Mouse (Mus musculus) MEL (cell line): ENCODE results near the gene Oscp1. TPM values are rescaled to one million over a fixed set of nuclear protein-coding genes. Genes with fewer than 3 reads are reported as not detected.

Source experiments
- DNase-seq: peaks from one replicate; pipeline ENCODE4 v3.0.0; 2011; ENCODE audit warnings: low read depth, low spot score
- H3K27ac ChIP-seq: 2 replicates; pipeline ENCODE4 v1.5.1; 2012; ENCODE audit warnings: low read depth, mild to moderate bottlenecking, control low read depth, low read length, moderate library complexity; ENCODE audit not compliant: control insufficient read depth
- H3K27me3 ChIP-seq, 2 experiments: fragments of 150-350 bp in 1 of 2; sonication (generic) in 1 of 2; 2 replicates each; pipeline ENCODE4 v1.6.1; 2012; ENCODE audit warnings: low read length in 2 of 2, mild to moderate bottlenecking in 2 of 2, improper control_type of control experiment in 1 of 2, moderate library complexity in 1 of 2; ENCODE audit not compliant: insufficient read depth in 2 of 2, control insufficient read depth in 1 of 2
- H3K36me3 ChIP-seq, 2 experiments: 2 replicates each; pipeline ENCODE4 v1.6.1; 2012 to 2014; ENCODE audit warnings: low read length in 2 of 2, improper control_type of control experiment in 1 of 2, inconsistent platforms in 1 of 2, mild to moderate bottlenecking in 1 of 2; ENCODE audit not compliant: insufficient read depth in 2 of 2, control insufficient read depth in 1 of 2
- H3K4me1 ChIP-seq, 2 experiments: fragments of 150-350 bp in 1 of 2; sonication (generic) in 1 of 2; 2 replicates each; pipeline ENCODE4 v1.6.1; 2012; ENCODE audit warnings: low read length in 2 of 2, improper control_type of control experiment in 1 of 2, mild to moderate bottlenecking in 1 of 2; ENCODE audit not compliant: insufficient read depth in 2 of 2, control insufficient read depth in 1 of 2
- H3K4me3 ChIP-seq, 2 experiments: fragments of 150-350 bp in 1 of 2; sonication (generic) in 1 of 2; 2 replicates each; pipeline ENCODE4 v1.5.1; 2012; ENCODE audit warnings: low read depth in 2 of 2, low read length in 2 of 2, mild to moderate bottlenecking in 2 of 2, moderate library complexity in 2 of 2, control low read depth in 1 of 2, improper control_type of control experiment in 1 of 2; ENCODE audit not compliant: control insufficient read depth in 1 of 2, insufficient read depth in 1 of 2
- H3K79me2 ChIP-seq: 2 replicates; pipeline ENCODE4 v1.6.1; 2012; ENCODE audit warnings: mild to moderate bottlenecking, low read length, moderate library complexity; ENCODE audit not compliant: control insufficient read depth, poor library complexity, insufficient read depth
- H3K9ac ChIP-seq: 2 replicates; pipeline ENCODE4 v1.6.1; 2012; ENCODE audit warnings: low read depth, mild to moderate bottlenecking, control low read depth, low read length, moderate library complexity; ENCODE audit not compliant: control insufficient read depth, poor library complexity, severe bottlenecking
- H3K9me3 ChIP-seq: fragments of 150-350 bp; sonication (generic); replicated peaks from 2 replicates; pipeline ENCODE4 v1.6.1; 2012; ENCODE audit warnings: mild to moderate bottlenecking, low read length, improper control_type of control experiment, moderate library complexity; ENCODE audit not compliant: insufficient read depth
- BHLHE40 ChIP-seq: IDR thresholded peaks from 2 replicates; pipeline ENCODE4 v1.6.1; 2012; ENCODE audit warnings: low read depth, mild to moderate bottlenecking, inconsistent platforms, low read length, improper control_type of control experiment, borderline replicate concordance
- CHD1 ChIP-seq: IDR thresholded peaks from 2 replicates; pipeline ENCODE4 v1.6.1; 2012; ENCODE audit warnings: low read depth, mild to moderate bottlenecking, inconsistent platforms, low read length, improper control_type of control experiment
- CHD2 ChIP-seq: IDR thresholded peaks from 2 replicates; pipeline ENCODE4 v1.6.1; 2011; ENCODE audit warnings: low read length, improper control_type of control experiment
- CTCF ChIP-seq, 3 experiments: IDR thresholded peaks in 2 of 3; conservative IDR thresholded peaks in 1 of 3; 2 replicates each; pipeline ENCODE4 v1.5.1; 2011 to 2012; ENCODE audit warnings: low read length in 3 of 3, low read depth in 2 of 3, mild to moderate bottlenecking in 2 of 3, improper control_type of control experiment in 1 of 3, inconsistent platforms in 1 of 3, mixed read lengths in 1 of 3, moderate library complexity in 1 of 3; ENCODE audit not compliant: control insufficient read depth in 1 of 3, insufficient read depth in 1 of 3, poor library complexity in 1 of 3, severe bottlenecking in 1 of 3
- ELF1 ChIP-seq: IDR thresholded peaks from 2 replicates; pipeline ENCODE4 v1.6.1; 2014; ENCODE audit warnings: low read depth, mild to moderate bottlenecking, inconsistent platforms, low read length, improper control_type of control experiment, moderate library complexity
- EP300 ChIP-seq, 2 experiments: IDR thresholded peaks; 2 replicates each; pipeline ENCODE4 v1.6.1; 2011; ENCODE audit warnings: improper control_type of control experiment in 2 of 2, low read length in 2 of 2, low read depth in 1 of 2, mild to moderate bottlenecking in 1 of 2
- ETS1 ChIP-seq: IDR thresholded peaks from 2 replicates; pipeline ENCODE4 v1.6.1; 2012; ENCODE audit warnings: low read depth, mild to moderate bottlenecking, inconsistent platforms, low read length, improper control_type of control experiment, moderate library complexity
- GABPA ChIP-seq: IDR thresholded peaks from 2 replicates; pipeline ENCODE4 v1.6.1; 2012; ENCODE audit warnings: low read depth, mild to moderate bottlenecking, inconsistent platforms, low read length, improper control_type of control experiment, moderate library complexity
- GATA1 ChIP-seq: IDR thresholded peaks from 2 replicates; pipeline ENCODE4 v1.6.1; 2011; ENCODE audit warnings: low read depth, low read length, improper control_type of control experiment
- HCFC1 ChIP-seq: IDR thresholded peaks from 2 replicates; pipeline ENCODE4 v1.6.1; 2012; ENCODE audit warnings: low read depth, mild to moderate bottlenecking, inconsistent platforms, low read length, improper control_type of control experiment, moderate library complexity
- JUND ChIP-seq: IDR thresholded peaks from 2 replicates; pipeline ENCODE4 v1.6.1; 2011; ENCODE audit warnings: low read depth, mild to moderate bottlenecking, improper control_type of control experiment, low read length
- KAT2A ChIP-seq: conservative IDR thresholded peaks from 2 replicates; pipeline ENCODE4 v1.6.1; 2012; ENCODE audit warnings: low read depth, low read length, improper control_type of control experiment, inconsistent platforms
- MAFK ChIP-seq: IDR thresholded peaks from 2 replicates; pipeline ENCODE4 v1.6.1; 2011; ENCODE audit warnings: low read depth, mild to moderate bottlenecking, low read length, improper control_type of control experiment, borderline replicate concordance
- MAX ChIP-seq: IDR thresholded peaks from 2 replicates; pipeline ENCODE4 v1.6.1; 2011; ENCODE audit warnings: low read length, improper control_type of control experiment
- MAZ ChIP-seq: IDR thresholded peaks from 2 replicates; pipeline ENCODE4 v1.6.1; 2012; ENCODE audit warnings: low read depth, mild to moderate bottlenecking, inconsistent platforms, low read length, improper control_type of control experiment
- MEF2A ChIP-seq: IDR thresholded peaks from 2 replicates; pipeline ENCODE4 v1.6.1; 2014; ENCODE audit warnings: low read depth, mild to moderate bottlenecking, inconsistent platforms, low read length, improper control_type of control experiment; ENCODE audit not compliant: poor library complexity, insufficient replicate concordance, severe bottlenecking; ENCODE audit errors: extremely low read depth
- MXI1 ChIP-seq: IDR thresholded peaks from 2 replicates; pipeline ENCODE4 v1.6.1; 2011; ENCODE audit warnings: mild to moderate bottlenecking, low read depth, low read length, improper control_type of control experiment
- MYB ChIP-seq: IDR thresholded peaks from 2 replicates; pipeline ENCODE4 v1.6.1; 2011; ENCODE audit warnings: mild to moderate bottlenecking, low read depth, low read length, improper control_type of control experiment
- MYC ChIP-seq: IDR thresholded peaks from 2 replicates; pipeline ENCODE4 v1.6.1; 2011; ENCODE audit warnings: low read depth, mild to moderate bottlenecking, low read length, improper control_type of control experiment, moderate library complexity
- NELFE ChIP-seq: IDR thresholded peaks from 2 replicates; pipeline ENCODE4 v1.6.1; 2011; ENCODE audit warnings: low read depth, low read length, improper control_type of control experiment
- NRF1 ChIP-seq: IDR thresholded peaks from 2 replicates; pipeline ENCODE4 v1.6.1; 2014; ENCODE audit warnings: low read depth, mild to moderate bottlenecking, inconsistent platforms, low read length, improper control_type of control experiment, moderate library complexity; ENCODE audit not compliant: poor library complexity, insufficient read depth, severe bottlenecking
- POLR2A ChIP-seq, 2 experiments: IDR thresholded peaks; 2 replicates each; pipeline ENCODE4 v1.6.1; 2011 to 2012; ENCODE audit warnings: low read length in 2 of 2, mild to moderate bottlenecking in 2 of 2, control low read depth in 1 of 2, improper control_type of control experiment in 1 of 2, low read depth in 1 of 2, moderate library complexity in 1 of 2; ENCODE audit not compliant: control insufficient read depth in 1 of 2, insufficient read depth in 1 of 2, poor library complexity in 1 of 2
- POLR2AphosphoS5 ChIP-seq: IDR thresholded peaks from 2 replicates; pipeline ENCODE4 v1.6.1; 2012; ENCODE audit warnings: low read depth, borderline replicate concordance, mild to moderate bottlenecking, inconsistent platforms, low read length, moderate library complexity, mixed read lengths
- RAD21 ChIP-seq: IDR thresholded peaks from 2 replicates; pipeline ENCODE4 v1.6.1; 2011; ENCODE audit warnings: mild to moderate bottlenecking, low read depth, low read length, improper control_type of control experiment
- RCOR1 ChIP-seq: IDR thresholded peaks from 2 replicates; pipeline ENCODE4 v1.6.1; 2012; ENCODE audit warnings: low read depth, mild to moderate bottlenecking, inconsistent platforms, low read length, improper control_type of control experiment
- SIN3A ChIP-seq: IDR thresholded peaks from 2 replicates; pipeline ENCODE4 v1.6.1; 2012; ENCODE audit warnings: low read length, improper control_type of control experiment, inconsistent platforms
- SMC3 ChIP-seq: IDR thresholded peaks from 2 replicates; pipeline ENCODE4 v1.6.1; 2011; ENCODE audit warnings: low read depth, low read length, improper control_type of control experiment
- TBP ChIP-seq: IDR thresholded peaks from 2 replicates; pipeline ENCODE4 v1.8.0; 2011; ENCODE audit warnings: low read depth, low read length, improper control_type of control experiment
- TCF12 ChIP-seq: IDR thresholded peaks from 2 replicates; pipeline ENCODE4 v1.6.1; 2014; ENCODE audit warnings: low read depth, mild to moderate bottlenecking, inconsistent platforms, low read length, improper control_type of control experiment, moderate library complexity
- UBTF ChIP-seq: IDR thresholded peaks from 2 replicates; pipeline ENCODE4 v1.6.1; 2012; ENCODE audit warnings: low read depth, mild to moderate bottlenecking, inconsistent platforms, low read length, improper control_type of control experiment, moderate library complexity, borderline replicate concordance; ENCODE audit not compliant: insufficient read depth
- USF1 ChIP-seq: IDR thresholded peaks from 2 replicates; pipeline ENCODE4 v1.6.1; 2014; ENCODE audit warnings: low read depth, mild to moderate bottlenecking, inconsistent platforms, low read length, improper control_type of control experiment, moderate library complexity
- USF2 ChIP-seq, 2 experiments: IDR thresholded peaks; 2 replicates each; pipeline ENCODE4 v1.6.1; 2011 to 2012; ENCODE audit warnings: improper control_type of control experiment in 2 of 2, low read length in 2 of 2, borderline replicate concordance in 1 of 2, inconsistent platforms in 1 of 2, low read depth in 1 of 2, mild to moderate bottlenecking in 1 of 2; ENCODE audit not compliant: insufficient read depth in 1 of 2
- ZC3H11A ChIP-seq: IDR thresholded peaks from 2 replicates; pipeline ENCODE4 v1.6.1; 2012; ENCODE audit warnings: low read depth, mild to moderate bottlenecking, inconsistent platforms, low read length, improper control_type of control experiment
- ZKSCAN1 ChIP-seq: IDR thresholded peaks from 2 replicates; pipeline ENCODE4 v1.6.1; 2012; ENCODE audit warnings: low read depth, mild to moderate bottlenecking, inconsistent platforms, low read length, improper control_type of control experiment, moderate library complexity
- ZMIZ1 ChIP-seq: IDR thresholded peaks from 2 replicates; pipeline ENCODE4 v1.6.1; 2012; ENCODE audit warnings: low read depth, mild to moderate bottlenecking, inconsistent platforms, low read length, improper control_type of control experiment, moderate library complexity
- ZNF384 ChIP-seq: IDR thresholded peaks from 2 replicates; pipeline ENCODE4 v1.6.1; 2012; ENCODE audit warnings: low read depth, mild to moderate bottlenecking, inconsistent platforms, low read length, improper control_type of control experiment
- polyA plus RNA-seq, 2 experiments: library from polyadenylated mRNA; stranded (reverse) in 1 of 2; unstranded in 1 of 2; fragments of >175 nt in 1 of 2; fragments of >200 nt in 1 of 2; gene quantifications; 2 replicates each; pipeline versions ENCODE4 v1.2.1 to v1.2.4; 2012; ENCODE audit warnings: low replicate concordance in 2 of 2, low read depth in 1 of 2; ENCODE audit not compliant: insufficient read length in 2 of 2, insufficient read depth in 1 of 2, missing spikeins in 1 of 2
- total RNA-seq: library from RNA; depleted of rRNA; stranded (reverse); fragments of 300-350 nt; gene quantifications from 2 replicates; pipeline ENCODE4 v1.2.3, GENCODE M21; 2012

Oscp1 gene
- total and polyA plus RNA-seq, 3 experiments = 5.7 to 7.6 TPM; not detected in 1

DNA sequence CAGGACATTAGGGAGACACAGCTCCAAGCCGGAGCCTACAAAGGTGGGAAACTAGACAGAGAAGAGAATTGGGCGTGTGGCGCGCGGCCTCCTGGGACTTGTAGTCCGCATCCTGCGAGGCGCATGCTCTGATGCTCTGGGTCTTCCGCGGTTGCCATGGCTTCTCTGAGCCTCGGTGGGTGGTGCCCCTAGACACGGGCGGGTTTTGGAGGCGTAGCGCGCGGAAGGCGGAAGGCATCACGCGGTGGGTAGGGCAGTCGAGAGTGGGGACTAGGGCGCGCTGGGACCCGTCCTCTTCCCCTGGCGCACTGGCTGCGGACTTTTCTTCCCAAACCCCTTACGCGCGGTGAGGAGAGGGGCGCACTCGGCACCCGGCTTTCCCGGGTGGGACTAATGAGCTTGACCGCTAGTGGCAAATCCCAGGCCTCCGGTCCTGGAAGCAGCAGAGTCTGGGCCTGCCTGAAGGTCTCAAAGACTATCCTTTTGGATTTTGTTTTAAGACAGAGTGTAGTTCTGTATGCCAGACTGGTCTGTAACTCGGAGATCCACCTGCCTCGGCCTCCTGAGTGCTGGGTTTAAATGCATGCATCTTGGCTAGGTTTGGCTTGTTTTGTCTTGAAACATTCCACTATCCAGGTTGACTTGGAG is 38.2 kb downstream of the Oscp1 start, which contains the start of gene Lsm10:
TSS of gene Lsm10 (plus strand) at position 160 of the 648 bp plus-strand sequence.
- Histone ChIP-seq H3K4me1 (peaks cover 0 to 23% of the 10 kb centered on the region in 2 experiments; a peak in 3 of 4 replicates), H3K4me3 (peak within 1 kb of the TSS; percentile 74 to 93), H3K79me2 (peaks cover 10% of the 10 kb centered on the region), H3K27me3 (no peaks in the 10 kb centered on the region), H3K9me3 (no peaks in the 10 kb centered on the region), H3K9ac (peak within 1 kb of the TSS; percentile 93), H3K27ac (peak within 1 kb of the TSS; percentile 68), H3K36me3 (peaks cover 0 to 14% of the 10 kb centered on the region in 2 experiments; a peak in 2 of 4 replicates)
- peak; percentile 99 for DNase-seq
- TF ChIP-seq TCF12 (peak; percentile 39; the same call in 1 of the 2 replicates), RAD21 (no peak), USF2 (IDR thresholded peaks at IDR 0.05; ENCODE audit: borderline replicate concordance in 1 of 2, insufficient read depth in 1 of 2, low read depth in 1 of 2, low read length in 2 of 2) (no peak), CHD1 (no peak), UBTF (no peak), RCOR1 (no peak), ZNF384 (no peak), NRF1 (peak; percentile 85), HCFC1 (peak; percentile 95), KAT2A (no peak; the same call in 1 of the 2 replicates), MAFK (no peak), CHD2 (no peak), JUND (no peak), GATA1 (no peak), POLR2A (IDR thresholded peaks at IDR 0.05; ENCODE audit: control insufficient read depth in 1 of 2, insufficient read depth in 1 of 2, low read depth in 1 of 2, low read length in 2 of 2, poor library complexity in 1 of 2) (peak; percentile 69 to 81; a peak in 2 of 4 replicates), ETS1 (no peak), GABPA (no peak), MEF2A (no peak), ELF1 (peak; percentile 94), ZKSCAN1 (no peak), MYC (0 out of 2 replicates have a peak, but pooled peaks have one; percentile 43), SMC3 (no peak), MAX (peak; percentile 66; the same call in 1 of the 2 replicates), EP300 (IDR thresholded peaks at IDR 0.05; ENCODE audit: low read depth in 1 of 2, low read length in 2 of 2) (no peak), ZC3H11A (no peak), BHLHE40 (no peak), MYB (no peak), ZMIZ1 (peak; percentile 90), SIN3A (peak; percentile 74), TBP (peak; percentile 7; the same call in 1 of the 2 replicates), POLR2AphosphoS5 (no peak), NELFE (peak; percentile 62), CTCF (IDR thresholded peaks at IDR 0.05 in 2 of 3, conservative IDR thresholded peaks at IDR 0.05 in 1 of 3; ENCODE audit: control insufficient read depth in 1 of 3, insufficient read depth in 1 of 3, low read depth in 2 of 3, low read length in 3 of 3, poor library complexity in 1 of 3, severe bottlenecking in 1 of 3) (no peak), USF1 (peak; percentile 66), MAZ (peak; percentile 23; the same call in 1 of the 2 replicates), MXI1 (peak; percentile 92)
